Mouse (Mus musculus): ENCODE results near the gene Terb2.
A peak's percentile ranks its signal among the peaks of the same experiment; 100 is the strongest.

Terb2 gene

DNA sequence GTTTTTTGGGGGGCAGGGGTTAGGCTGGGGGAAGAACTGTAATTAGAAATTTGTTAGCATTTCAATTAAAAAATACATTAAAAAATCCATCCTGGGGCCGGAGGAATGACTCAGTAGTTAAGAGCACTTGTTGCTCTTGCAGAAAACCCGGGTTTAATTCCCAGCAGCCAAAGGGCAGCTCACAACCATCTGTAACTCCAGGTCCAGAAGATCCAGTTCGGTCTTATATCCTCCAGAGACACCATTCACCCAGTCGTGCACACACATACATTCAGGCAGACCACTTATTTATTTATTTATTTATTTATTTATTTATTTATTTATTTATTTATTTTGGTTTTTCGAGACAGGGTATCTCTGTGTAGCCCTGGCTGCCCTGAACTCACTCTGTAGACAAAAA is 47.3 kb downstream of the Terb2 start:
- no peak for DNase-seq (ENCODE audit: low read depth, low spot score)

DNA sequence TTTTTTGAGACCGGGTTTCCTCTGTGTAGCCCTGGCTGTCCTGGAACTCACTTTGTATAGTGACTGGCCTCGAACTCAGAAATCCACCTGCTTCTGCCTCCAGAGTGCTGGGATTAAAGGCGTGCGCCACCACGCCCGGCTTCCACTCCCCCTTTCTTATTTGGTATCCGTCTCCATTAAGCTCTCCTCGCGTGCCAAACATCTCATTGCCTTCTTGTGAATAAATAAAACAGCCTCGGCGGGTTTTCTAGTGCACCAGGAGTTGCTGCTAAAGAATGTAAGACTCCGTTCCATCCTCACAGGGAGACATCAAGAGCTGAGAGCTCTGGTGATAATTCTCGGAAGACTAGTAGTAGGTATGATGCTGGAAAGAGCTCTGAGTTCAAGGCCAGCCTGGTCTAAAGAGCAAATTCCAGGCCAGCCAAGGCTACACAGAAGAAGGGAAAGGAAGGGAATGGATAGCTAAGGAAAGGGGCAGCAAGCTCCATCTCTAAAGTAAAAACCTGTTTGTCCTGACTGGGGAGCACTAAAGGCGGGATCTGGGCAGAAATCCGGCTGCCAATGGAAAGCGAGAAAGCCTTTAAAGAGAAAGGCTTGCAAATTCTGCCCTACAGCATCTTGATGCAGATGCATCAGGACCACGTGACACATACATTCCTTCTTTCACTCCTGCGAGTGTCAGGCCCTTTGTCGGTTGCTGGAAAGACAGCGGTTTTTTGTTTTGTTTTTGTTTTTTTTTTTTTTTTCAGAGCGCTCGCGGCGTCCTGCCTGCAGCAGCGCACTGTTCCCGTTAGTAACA is 47.9 kb downstream of the Terb2 start:
- peak; percentile 33 for DNase-seq (ENCODE audit: low read depth, low spot score)

DNA sequence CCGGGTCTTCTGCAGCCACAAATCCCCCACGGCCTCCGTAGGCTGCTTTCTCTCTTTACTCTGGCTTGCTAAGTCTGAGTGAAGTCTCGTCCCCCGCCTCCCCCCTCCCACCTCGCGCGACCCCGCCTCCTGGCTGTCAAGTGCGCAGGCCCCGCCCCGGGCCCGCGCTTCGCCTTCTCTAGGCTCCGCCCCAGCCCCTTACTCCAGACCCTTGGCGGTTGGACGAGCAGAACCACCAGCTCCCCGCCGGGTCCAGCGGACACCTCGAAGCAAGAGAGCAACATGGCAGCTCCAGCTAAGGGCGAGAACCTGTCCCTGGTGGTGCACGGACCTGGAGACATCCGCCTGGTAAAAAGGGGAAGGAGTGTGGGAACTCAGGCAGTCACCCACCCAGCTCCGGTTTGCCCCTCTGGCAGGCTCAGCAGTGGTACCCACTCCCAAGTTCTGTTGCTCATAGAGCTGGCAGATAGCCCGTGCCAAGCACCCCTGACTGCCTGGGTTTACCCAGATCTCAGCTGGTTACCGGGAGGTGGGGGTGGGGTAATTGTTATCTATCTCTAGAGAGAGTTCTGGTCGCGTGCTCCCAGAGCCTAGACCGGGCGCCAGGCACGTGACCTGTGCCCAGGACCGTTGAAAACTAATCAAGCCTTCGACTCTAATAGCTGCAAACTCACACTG is 48.7 kb downstream of the Terb2 start, which contains the start of gene Sord:
TSS of gene Sord (plus strand) at position 139 of the 678 bp plus-strand sequence.
- DNase-seq (ENCODE audit: low read depth, low spot score) = peak; percentile 91

DNA sequence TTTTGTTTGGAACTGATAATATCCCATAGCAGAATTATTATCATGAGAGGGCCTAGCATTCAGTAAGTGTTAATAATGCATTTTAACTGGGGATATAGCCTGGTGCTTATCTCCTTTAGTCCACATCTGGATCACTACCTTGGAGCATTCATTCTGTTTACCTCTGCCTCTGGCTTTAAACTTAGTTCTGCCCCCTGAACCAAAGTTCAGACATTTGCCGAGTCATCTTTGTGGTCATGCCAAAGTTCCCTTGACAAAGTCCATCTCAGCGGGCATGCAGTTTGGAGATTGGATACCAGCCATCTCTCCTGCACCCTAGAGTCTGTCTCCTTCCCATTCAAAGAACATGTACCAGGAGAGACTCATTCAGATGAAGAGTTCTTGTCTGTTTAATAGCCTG is 49.4 kb downstream of the Terb2 start:
- no peak for DNase-seq (ENCODE audit: low read depth, low spot score)

DNA sequence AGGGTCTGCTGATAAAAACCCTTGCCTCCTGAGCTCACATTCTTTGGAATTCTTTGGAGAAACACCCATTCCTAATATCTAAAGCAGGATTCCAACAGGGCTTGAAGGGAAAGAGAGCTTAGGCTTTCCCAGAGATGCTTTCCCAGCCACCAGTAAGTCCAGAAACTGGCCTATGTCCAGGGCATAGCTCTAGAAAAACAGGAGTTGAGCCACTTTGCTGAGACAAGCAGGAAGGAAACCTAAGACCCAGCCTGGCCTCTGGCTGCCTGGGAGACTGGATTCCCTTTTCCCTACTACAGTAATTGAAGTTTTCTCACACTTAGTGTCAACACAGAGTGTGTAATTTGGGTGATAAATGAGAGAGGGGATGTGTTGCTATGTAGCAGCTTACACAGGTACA is 50.2 kb downstream of the Terb2 start:
- DNase-seq (ENCODE audit: low read depth, low spot score) = no peak

DNA sequence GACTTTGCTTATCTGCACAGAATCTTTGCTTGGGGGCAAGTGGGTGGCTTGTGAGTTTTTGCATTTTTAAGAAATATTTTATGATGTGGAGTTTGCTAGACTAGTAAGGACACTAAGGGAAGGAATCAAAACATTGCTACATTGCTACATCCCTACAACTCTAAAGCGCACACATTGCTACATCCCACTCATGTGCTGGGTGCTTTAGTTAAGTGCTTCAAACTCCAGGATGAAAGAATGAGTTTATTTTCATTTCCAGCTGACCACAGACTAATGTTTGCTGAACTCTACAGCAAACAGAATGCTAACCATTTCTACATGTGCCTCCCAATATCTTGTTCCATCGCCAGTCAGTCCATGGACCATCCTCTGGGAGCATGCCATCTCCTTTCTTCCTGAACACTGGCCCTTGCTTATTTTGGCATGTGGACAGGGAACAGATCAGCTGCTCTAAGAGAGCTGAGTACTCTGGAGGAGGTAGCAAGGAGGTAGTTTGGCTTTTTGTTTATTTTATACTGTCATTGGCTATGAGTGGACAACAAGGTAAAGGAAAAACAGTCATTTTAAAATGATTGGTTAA is 51.9 kb downstream of the Terb2 start:
- no peak for DNase-seq (ENCODE audit: low read depth, low spot score)

DNA sequence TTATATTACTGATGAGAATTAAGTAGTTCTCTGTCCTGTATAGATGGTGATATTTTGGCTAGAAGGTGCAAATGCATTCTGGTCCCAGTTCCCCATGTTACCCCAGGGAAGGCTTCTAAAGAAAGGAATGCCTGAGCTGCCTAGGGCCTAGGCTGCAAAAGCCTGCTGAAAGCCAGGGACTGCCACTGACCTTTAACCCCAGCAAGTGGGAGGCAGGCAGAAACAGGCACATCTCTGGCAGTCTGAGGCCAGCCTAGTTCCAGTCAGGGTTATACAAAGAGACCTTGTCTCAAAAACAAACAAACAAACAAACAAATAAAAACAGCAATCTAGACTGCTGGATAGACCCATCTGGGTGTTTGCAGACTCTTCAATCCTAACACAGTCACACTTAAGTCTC is 54.7 kb downstream of the Terb2 start:
- DNase-seq (ENCODE audit: low read depth, low spot score) = no peak

DNA sequence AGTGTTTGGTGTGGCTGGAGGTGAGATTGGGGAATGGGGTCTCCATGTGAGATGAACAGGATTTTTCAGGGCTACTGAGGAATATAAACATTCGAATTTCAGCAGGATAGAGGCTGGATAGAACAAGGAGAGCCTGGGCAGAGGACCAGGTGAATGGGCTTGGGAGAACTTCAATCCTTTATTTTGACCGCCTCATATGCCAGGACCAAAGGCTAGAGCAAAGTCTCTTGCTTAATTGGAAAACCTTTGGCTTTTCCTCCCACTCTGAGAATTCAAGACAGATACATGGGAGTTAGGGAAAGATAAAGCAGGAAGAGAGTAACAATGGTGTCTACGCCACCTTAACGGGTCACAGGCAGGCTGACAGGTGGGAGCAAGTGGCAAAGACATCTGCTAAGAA is 55.2 kb downstream of the Terb2 start:
- no peak for DNase-seq (ENCODE audit: low read depth, low spot score)

DNA sequence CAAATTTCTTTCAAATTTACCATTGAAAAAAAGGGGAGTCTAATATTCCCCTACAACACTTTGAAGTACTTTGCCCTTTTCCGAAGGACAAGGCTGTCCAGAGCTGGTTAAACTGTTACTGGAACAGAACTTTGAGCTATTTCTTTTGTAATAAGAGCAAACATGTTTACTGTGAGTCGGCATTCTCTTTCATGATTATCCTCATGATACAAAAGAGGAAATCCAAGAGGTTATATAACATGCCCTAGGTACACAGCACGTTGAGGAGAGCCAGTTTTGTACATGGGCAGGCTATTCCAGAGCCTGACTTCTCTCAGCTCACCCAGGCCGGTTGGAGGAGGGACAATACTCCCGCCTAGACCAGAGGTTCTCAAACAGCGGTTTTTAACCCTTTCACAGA is 55.9 kb downstream of the Terb2 start:
- DNase-seq (ENCODE audit: low read depth, low spot score) = no peak

DNA sequence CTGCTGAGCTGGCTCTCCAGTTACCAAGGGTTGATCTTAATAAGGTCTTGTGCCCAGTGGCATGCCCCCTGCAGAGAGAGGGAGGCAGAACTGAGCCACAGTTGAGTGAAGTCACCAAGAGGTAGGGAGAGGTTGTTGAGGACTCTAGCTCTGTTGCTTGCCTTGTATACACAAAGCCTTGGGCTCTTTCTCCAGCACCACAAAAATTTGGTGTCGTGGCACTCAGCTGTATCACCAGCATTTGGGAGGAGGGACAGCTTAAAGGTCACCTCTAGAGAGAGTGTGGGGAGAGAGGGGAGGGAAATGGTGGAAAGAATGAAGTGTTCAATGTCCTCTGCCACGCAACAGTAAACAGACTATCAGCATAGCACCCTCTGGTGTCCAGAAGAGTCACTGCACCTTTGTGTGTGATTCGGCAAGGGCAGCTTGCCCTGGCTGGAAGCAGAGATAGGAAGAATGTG is 57.6 kb downstream of the Terb2 start:
- peak; percentile 81 for DNase-seq (ENCODE audit: low read depth, low spot score)

DNA sequence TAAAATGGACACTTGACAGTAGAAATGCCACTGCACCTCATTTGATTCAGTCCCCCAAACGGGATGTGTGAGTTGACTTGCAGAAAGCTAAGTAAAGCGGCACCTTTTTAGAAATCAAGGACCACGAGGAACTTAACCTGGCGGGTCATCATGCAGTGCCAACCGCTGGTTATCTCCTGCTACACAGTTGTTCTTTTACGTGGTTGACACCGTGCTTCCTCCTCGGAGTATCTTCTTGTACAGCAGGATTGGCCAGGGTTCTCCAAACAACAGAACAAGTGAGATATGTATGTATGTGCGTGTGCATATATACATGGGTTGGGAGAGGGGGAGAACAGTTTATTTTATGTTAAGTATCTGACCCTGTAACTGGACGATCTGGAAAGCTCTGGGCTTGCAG is 61.7 kb downstream of the Terb2 start:
- no peak for DNase-seq (ENCODE audit: low read depth, low spot score)

DNA sequence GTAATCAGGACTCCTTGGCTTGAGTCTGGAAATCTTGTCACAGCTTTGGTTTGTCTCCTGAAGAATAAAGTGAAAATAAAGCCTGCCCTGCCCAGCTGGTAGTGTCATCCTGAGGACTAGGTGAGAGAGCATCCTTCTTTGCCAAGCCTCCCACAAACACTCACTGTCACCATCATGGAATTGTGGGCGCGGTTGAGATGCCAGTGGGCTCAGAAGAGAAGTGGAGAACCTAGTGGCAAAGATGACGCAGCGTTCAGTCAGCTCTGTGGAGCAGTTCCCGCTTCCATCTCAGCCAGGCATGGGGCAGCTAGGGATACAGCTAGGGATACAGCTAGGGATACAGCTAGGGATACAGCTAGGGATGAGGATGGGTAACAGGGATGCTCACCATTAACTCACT is 69.9 kb downstream of the Terb2 start:
- DNase-seq (ENCODE audit: low read depth, low spot score) = no peak
